Mouse (Mus musculus) ES-Bruce4 (cell line): ENCODE measurements around the gene Nanos2. TPM values are rescaled to one million over a fixed set of nuclear protein-coding genes. Genes with fewer than 3 reads are reported as not detected.

Experiments used
- H3K27ac ChIP-seq: 2 replicates; pipeline ENCODE4 v1.5.1; 2012; ENCODE audit warnings: low read length, inconsistent platforms; ENCODE audit not compliant: insufficient read depth
- H3K27me3 ChIP-seq: 2 replicates; pipeline ENCODE4 v1.6.1; 2012; ENCODE audit warnings: mild to moderate bottlenecking, low read length, inconsistent platforms; ENCODE audit not compliant: control insufficient read depth, poor library complexity, insufficient read depth, severe bottlenecking
- H3K36me3 ChIP-seq: 2 replicates; pipeline ENCODE4 v1.6.1; 2012; ENCODE audit warnings: inconsistent platforms, mild to moderate bottlenecking, low read length, moderate library complexity; ENCODE audit not compliant: control insufficient read depth, poor library complexity, insufficient read depth, severe bottlenecking
- H3K4me1 ChIP-seq: one replicate; pipeline ENCODE4 v1.8.1; 2011; ENCODE audit warnings: low read length; ENCODE audit not compliant: control insufficient read depth, insufficient read depth
- H3K4me3 ChIP-seq: 2 replicates; pipeline ENCODE4 v1.5.1; 2011; ENCODE audit warnings: low read depth, mild to moderate bottlenecking, low read length
- H3K9ac ChIP-seq: 2 replicates; pipeline ENCODE4 v1.6.1; 2012; ENCODE audit warnings: low read depth, mild to moderate bottlenecking, inconsistent platforms; ENCODE audit not compliant: poor library complexity, severe bottlenecking
- H3K9me3 ChIP-seq: replicated peaks from 2 replicates; pipeline ENCODE4 v1.6.1; 2012; ENCODE audit warnings: mild to moderate bottlenecking, low read length, inconsistent platforms; ENCODE audit not compliant: control insufficient read depth, poor library complexity, insufficient read depth, severe bottlenecking
- CTCF ChIP-seq: IDR thresholded peaks from one replicate; pipeline ENCODE4 v1.8.1; 2011; ENCODE audit warnings: low read depth, low read length
- EP300 ChIP-seq: IDR thresholded peaks from 2 replicates; pipeline ENCODE4 v1.6.1; 2011; ENCODE audit warnings: low read depth, low read length; ENCODE audit not compliant: insufficient read depth
- POLR2A ChIP-seq: IDR thresholded peaks from one replicate; pipeline ENCODE4 v1.8.1; 2011; ENCODE audit warnings: low read length; ENCODE audit not compliant: insufficient read depth
- polyA plus RNA-seq: library from polyadenylated mRNA; stranded (reverse); fragments of >200 nt; gene quantifications from 2 replicates; pipeline ENCODE4 v1.2.4, GENCODE M21; 2011; ENCODE audit warnings: low read depth; ENCODE audit not compliant: missing spikeins, insufficient read depth, insufficient read length

Nanos2 gene
- polyA plus RNA-seq, 1 experiment = not detected

GRCm38 (mm10) chr7:19028067-19028466 lies 40.9 kb downstream of the Nanos2 start:
- no peaks in the 10 kb centered on the region for H3K4me1 ChIP-seq
- H3K9ac ChIP-seq = no peak overlapping the region
- H3K36me3 ChIP-seq = peaks cover 18% of the 10 kb centered on the region
- no peak overlapping the region for H3K27ac ChIP-seq
- no peak overlapping the region for H3K4me3 ChIP-seq
- TF ChIP-seq EP300 = no peak
- no peak for TF ChIP-seq CTCF
- no peak for TF ChIP-seq POLR2A
- H3K27me3 ChIP-seq = no peaks in the 10 kb centered on the region
- H3K9me3 ChIP-seq = no peaks in the 10 kb centered on the region

- Histone ChIP-seq H3K9me3 (no peaks in the 10 kb centered on the region), H3K36me3 (peaks cover 20% of the 10 kb centered on the region)
These were observed 42.0 kb downstream of the Nanos2 start for GRCm38 (mm10) chr7:19029084-19029653.

GRCm38 (mm10) chr7:19031641-19032040 lies 44.4 kb downstream of the Nanos2 start:
- TF ChIP-seq POLR2A (no peak), CTCF (no peak), EP300 (no peak)
- no peak overlapping the region for H3K4me3 ChIP-seq
- H3K27ac ChIP-seq = no peak overlapping the region
- no peak overlapping the region for H3K9ac ChIP-seq
- no peaks in the 10 kb centered on the region for H3K4me1 ChIP-seq
- H3K36me3 ChIP-seq = peaks cover 36% of the 10 kb centered on the region
- H3K27me3 ChIP-seq = no peaks in the 10 kb centered on the region
- H3K9me3 ChIP-seq = no peaks in the 10 kb centered on the region

More at GRCm38 (mm10) chr7:19029084-19029653, 42.0 kb downstream of the Nanos2 start:
- TF ChIP-seq POLR2A = no peak
- TF ChIP-seq EP300 = no peak
- TF ChIP-seq CTCF = peak; percentile 83
- Histone ChIP-seq H3K27me3 (no peaks in the 10 kb centered on the region), H3K9ac (no peak overlapping the region), H3K4me3 (no peak overlapping the region), H3K4me1 (no peaks in the 10 kb centered on the region), H3K27ac (no peak overlapping the region)

Other genes with a start within 250 kb of the Nanos2 start
- 1.1 TPM in 2 replicates for gene Psg19, start 188.9 kb upstream of the Nanos2 start, polyA plus RNA-seq
- 1.3 and 1.8 TPM in 2 replicates for gene Psg17, start 165.8 kb upstream of the Nanos2 start, polyA plus RNA-seq
- 0.35 and 1.1 TPM in 2 replicates for gene Mill2, start 147.4 kb upstream of the Nanos2 start, polyA plus RNA-seq
- 1.8 and 3.1 TPM in 2 replicates for gene Pglyrp1, start 116.1 kb upstream of the Nanos2 start, polyA plus RNA-seq
- 36.4 and 39.9 TPM in 2 replicates for gene Ccdc61, start 77.0 kb upstream of the Nanos2 start, polyA plus RNA-seq
- 7.5 TPM in 2 replicates for gene Nova2, start 61.5 kb upstream of the Nanos2 start, polyA plus RNA-seq
- 4.0 and 5.5 TPM in 2 replicates for gene Mypop, start 3.8 kb downstream of the Nanos2 start, polyA plus RNA-seq
- gene Irf2bp1, start 16.6 kb downstream of the Nanos2 start, polyA plus RNA-seq = 16.2 and 20.9 TPM in 2 replicates
- gene Foxa3, start 36.1 kb downstream of the Nanos2 start, polyA plus RNA-seq = 2.5 and 2.6 TPM in 2 replicates
- gene Sympk, start 37.0 kb downstream of the Nanos2 start, polyA plus RNA-seq = 102 and 119 TPM in 2 replicates
- not detected in 2 replicates for gene Rsph6a, start 67.3 kb downstream of the Nanos2 start, polyA plus RNA-seq
- gene Dmwd, start 88.8 kb downstream of the Nanos2 start, polyA plus RNA-seq = 43.2 and 45.1 TPM in 2 replicates
- 12.8 and 19.5 TPM in 2 replicates for gene Dmpk, start 96.4 kb downstream of the Nanos2 start, polyA plus RNA-seq
- 2.7 and 3.8 TPM in 2 replicates for gene Six5, start 107.2 kb downstream of the Nanos2 start, polyA plus RNA-seq
- 0.43 and 0.46 TPM in 2 replicates for gene Gm4969, start 131.0 kb downstream of the Nanos2 start, polyA plus RNA-seq
- gene Fbxo46, start 132.5 kb downstream of the Nanos2 start, polyA plus RNA-seq = 4.1 and 4.3 TPM in 2 replicates
- 4.1 and 4.6 TPM in 2 replicates for gene Qpctl, start 161.9 kb downstream of the Nanos2 start, polyA plus RNA-seq
- 92.9 and 94.6 TPM in 2 replicates for gene Snrpd2, start 162.3 kb downstream of the Nanos2 start, polyA plus RNA-seq
- 1.9 and 3.5 TPM in 2 replicates for gene Gipr, start 178.7 kb downstream of the Nanos2 start, polyA plus RNA-seq
- 63.3 and 64.4 TPM in 2 replicates for gene Eml2, start 189.0 kb downstream of the Nanos2 start, polyA plus RNA-seq
- 3.3 and 5.1 TPM in 2 replicates for gene Gpr4, start 225.1 kb downstream of the Nanos2 start, polyA plus RNA-seq
- gene Opa3, start 240.9 kb downstream of the Nanos2 start, polyA plus RNA-seq = 22.3 and 24.8 TPM in 2 replicates